Mouse (Mus musculus): ENCODE measurements around the gene Ypel2.
A peak's percentile ranks its signal among the peaks of the same experiment; 100 is the strongest.

Gene Ypel2

GRCm38 (mm10) chr11:86895567-86895966 is 97.9 kb downstream of the Ypel2 start:
- DNase-seq (ENCODE audit: low spot score) = no peak

- DNase-seq (ENCODE audit: low spot score) = no peak
Observed at GRCm38 (mm10) chr11:86895156-86895555, 98.4 kb downstream of the Ypel2 start.

- peak; percentile 57 for DNase-seq (ENCODE audit: low spot score)
Observed at GRCm38 (mm10) chr11:86894171-86894577, 99.3 kb downstream of the Ypel2 start.

- DNase-seq (ENCODE audit: low spot score) = no peak
Observed at GRCm38 (mm10) chr11:86892996-86893670, 100.4 kb downstream of the Ypel2 start.
